Mouse (Mus musculus) stomach, embryonic 16.5 days (tissue): ENCODE measurements around the gene Tab1. TPM values are rescaled to one million over a fixed set of nuclear protein-coding genes. Genes with fewer than 3 reads are reported as not detected.
"Not testable (repeated sequence)": the region's sequence is repeated elsewhere in the genome, so short reads cannot be mapped to it uniquely, and the experiment has no call there.

Experiments
- ATAC-seq: fragments of 200-750 bp; cut with Nextera tagmentation; 2 replicates; pipeline ENCODE4 v1.8.0; 2017; ENCODE audit warnings: moderate number of reproducible peaks, moderate TSS enrichment; ENCODE audit not compliant: insufficient read depth, low FRiP score
- H3K27ac ChIP-seq: fragments of 300-500 bp; sonication (generic); 2 replicates; pipeline ENCODE4 v1.5.1; 2014; ENCODE audit warnings: low read length
- H3K27me3 ChIP-seq: fragments of 300-500 bp; sonication (generic); 2 replicates; pipeline ENCODE4 v1.6.1; 2014; ENCODE audit warnings: low read length, control low read depth, mixed read lengths; ENCODE audit not compliant: control insufficient read depth, insufficient read depth
- H3K36me3 ChIP-seq: fragments of 300-500 bp; sonication (generic); 2 replicates; pipeline ENCODE4 v1.6.1; 2014; ENCODE audit warnings: low read length; ENCODE audit not compliant: control insufficient read depth, insufficient read depth
- H3K4me1 ChIP-seq: fragments of 300-500 bp; sonication (generic); 2 replicates; pipeline ENCODE4 v1.6.1; 2014; ENCODE audit warnings: low read length, control low read depth, mixed read lengths; ENCODE audit not compliant: control insufficient read depth, insufficient read depth
- H3K4me2 ChIP-seq: fragments of 300-500 bp; sonication (generic); 2 replicates; pipeline ENCODE4 v1.6.1; 2014; ENCODE audit warnings: low read depth, low read length, mixed read lengths
- H3K4me3 ChIP-seq: fragments of 300-500 bp; sonication (generic); replicated peaks from 2 replicates; pipeline ENCODE4 v1.5.1; 2014; ENCODE audit warnings: mild to moderate bottlenecking, low read length
- H3K9ac ChIP-seq: fragments of 300-500 bp; sonication (generic); 2 replicates; pipeline ENCODE4 v1.6.1; 2014; ENCODE audit warnings: low read length
- H3K9me3 ChIP-seq: fragments of 300-500 bp; sonication (generic); replicated peaks from 2 replicates; pipeline ENCODE4 v1.6.1; 2016; ENCODE audit warnings: low read length, control low read depth; ENCODE audit not compliant: control insufficient read depth
- WGBS: fragments of 180-500 bp; shearing (Covaris S2); extraction: QIAGEN DNeasy Blood & Tissue Kit; methylation state at CpG from one replicate; pipeline ENCODE4 v1.1.7; 2014; 5-methylcytosine and 5-hydroxymethylcytosine counted together
- polyA plus RNA-seq: library from polyadenylated mRNA; unstranded; fragments of >200 nt; fragmentation: Nextera tagmentation; extraction: Ambion mirVana; gene quantifications from 2 replicates; pipeline ENCODE4 v1.2.1, GENCODE M21; 2015

The Tab1 gene
- polyA plus RNA-seq, 1 experiment from 2014 or later: 29.3 TPM

- H3K27me3 ChIP-seq: no peaks in the 10 kb centered on the region
Measured at GRCm38 (mm10) chr15:80114414-80114813, 18.5 kb upstream of the Tab1 start.

GRCm38 (mm10) chr15:80115256-80115655, 17.7 kb upstream of the Tab1 start:
- Histone ChIP-seq H3K4me2 (no peak overlapping the region; the same call in 1 of the 2 replicates), H3K36me3 (no peaks in the 10 kb centered on the region), H3K9ac (no peak overlapping the region), H3K27ac (no peak overlapping the region), H3K27me3 (no peaks in the 10 kb centered on the region), H3K4me3 (no peak overlapping the region), H3K9me3 (no peaks in the 10 kb centered on the region), H3K4me1 (peaks cover 5% of the 10 kb centered on the region; the same call in 1 of the 2 replicates)
- 56% methylated on average over 5 of the region's 5 CpGs for WGBS
- ATAC-seq: no peak

More at GRCm38 (mm10) chr15:80114414-80114813, 18.5 kb upstream of the Tab1 start:
- peaks cover 5% of the 10 kb centered on the region; the same call in 1 of the 2 replicates for H3K4me1 ChIP-seq
- H3K4me2 ChIP-seq: no peak overlapping the region
- no peak overlapping the region for H3K4me3 ChIP-seq
- WGBS: 81% methylated on average over 7 of the region's 7 CpGs
- no peak overlapping the region for H3K9ac ChIP-seq
- no peaks in the 10 kb centered on the region for H3K36me3 ChIP-seq
- no peak overlapping the region for H3K27ac ChIP-seq
- H3K9me3 ChIP-seq: no peaks in the 10 kb centered on the region
- ATAC-seq: no peak

- WGBS: 66% methylated on average over 13 of the region's 13 CpGs
- peak; percentile 80 for ATAC-seq
- H3K27ac ChIP-seq: peak overlapping the region; percentile 69
Measured at GRCm38 (mm10) chr15:80115866-80116794, 16.8 kb upstream of the Tab1 start.

GRCm38 (mm10) chr15:80117154-80117553, 15.8 kb upstream of the Tab1 start:
- Histone ChIP-seq H3K27me3 (no peaks in the 10 kb centered on the region), H3K36me3 (no peaks in the 10 kb centered on the region), H3K4me2 (no peak overlapping the region), H3K9ac (no peak overlapping the region), H3K27ac (no peak overlapping the region), H3K4me1 (peaks cover 5% of the 10 kb centered on the region; the same call in 1 of the 2 replicates), H3K9me3 (no peaks in the 10 kb centered on the region), H3K4me3 (no peak overlapping the region)
- WGBS: 47% methylated on average over 8 of the region's 8 CpGs
- ATAC-seq: no peak

More at GRCm38 (mm10) chr15:80115866-80116794, 16.8 kb upstream of the Tab1 start:
- H3K9me3 ChIP-seq: no peaks in the 10 kb centered on the region
- no peaks in the 10 kb centered on the region for H3K27me3 ChIP-seq
- no peaks in the 10 kb centered on the region for H3K36me3 ChIP-seq
- no peak overlapping the region for H3K9ac ChIP-seq
- H3K4me3 ChIP-seq: no peak overlapping the region
- peaks cover 5% of the 10 kb centered on the region; the same call in 1 of the 2 replicates for H3K4me1 ChIP-seq
- no peak overlapping the region for H3K4me2 ChIP-seq

- WGBS: 89% methylated on average over 6 of the region's 6 CpGs
- Histone ChIP-seq H3K9ac (no peak overlapping the region), H3K9me3 (no peaks in the 10 kb centered on the region), H3K4me1 (peaks cover 5% of the 10 kb centered on the region; the same call in 1 of the 2 replicates), H3K27me3 (no peaks in the 10 kb centered on the region), H3K36me3 (no peaks in the 10 kb centered on the region), H3K4me2 (no peak overlapping the region), H3K4me3 (no peak overlapping the region), H3K27ac (no peak overlapping the region)
- no peak for ATAC-seq
Measured at GRCm38 (mm10) chr15:80119076-80119475, 13.9 kb upstream of the Tab1 start.

GRCm38 (mm10) chr15:80121721-80122325, 11.1 kb upstream of the Tab1 start:
- no peak for ATAC-seq
- H3K4me2 ChIP-seq: no peak overlapping the region
- 88% methylated on average over 9 of the region's 9 CpGs for WGBS

GRCm38 (mm10) chr15:80122431-80122830, 10.5 kb upstream of the Tab1 start:
- ATAC-seq, H3K9ac ChIP-seq, H3K27me3 ChIP-seq, H3K4me2 ChIP-seq, H3K4me3 ChIP-seq, H3K4me1 ChIP-seq, H3K27ac ChIP-seq, H3K9me3 ChIP-seq, H3K36me3 ChIP-seq: not testable (repeated sequence)
- 91% methylated on average over 6 of the region's 6 CpGs for WGBS

More at GRCm38 (mm10) chr15:80121721-80122325, 11.1 kb upstream of the Tab1 start:
- Histone ChIP-seq H3K27me3 (no peaks in the 10 kb centered on the region), H3K4me3 (no peak overlapping the region), H3K9me3 (no peaks in the 10 kb centered on the region), H3K36me3 (no peaks in the 10 kb centered on the region), H3K27ac (no peak overlapping the region), H3K4me1 (no peaks in the 10 kb centered on the region), H3K9ac (no peak overlapping the region)

GRCm38 (mm10) chr15:80124651-80125050, 8.3 kb upstream of the Tab1 start:
- 72% methylated on average over 4 of the region's 4 CpGs for WGBS
- H3K27ac ChIP-seq: no peak overlapping the region
- ATAC-seq: no peak
- H3K4me1 ChIP-seq: no peaks in the 10 kb centered on the region
- H3K27me3 ChIP-seq: no peaks in the 10 kb centered on the region
- no peak overlapping the region for H3K4me3 ChIP-seq
- no peak overlapping the region for H3K9ac ChIP-seq
- H3K4me2 ChIP-seq: no peak overlapping the region
- no peaks in the 10 kb centered on the region for H3K36me3 ChIP-seq
- no peaks in the 10 kb centered on the region for H3K9me3 ChIP-seq

- no peak overlapping the region for H3K27ac ChIP-seq
- H3K27me3 ChIP-seq: no peaks in the 10 kb centered on the region
- 0 out of 2 replicates have a peak, but pooled peaks have one; percentile 30 for ATAC-seq
- no peaks in the 10 kb centered on the region for H3K36me3 ChIP-seq
- no peak overlapping the region for H3K9ac ChIP-seq
- no peak overlapping the region for H3K4me2 ChIP-seq
- WGBS: 38% methylated on average over 1 of the region's 1 CpGs
- no peaks in the 10 kb centered on the region for H3K4me1 ChIP-seq
- H3K4me3 ChIP-seq: no peak overlapping the region
- no peaks in the 10 kb centered on the region for H3K9me3 ChIP-seq
Measured at GRCm38 (mm10) chr15:80127191-80127590, 5.7 kb upstream of the Tab1 start.
